Mouse (Mus musculus) bone marrow, adult 2 months (tissue): ENCODE data around the gene Dusp6. TPM values are rescaled to one million over a fixed set of nuclear protein-coding genes. Genes with fewer than 3 reads are reported as not detected.

Source experiments
- H3K27ac ChIP-seq: fragments of 200-500 bp; 2 replicates; pipeline ENCODE4 v1.5.1; 2012; ENCODE audit warnings: low read depth, mild to moderate bottlenecking, control low read depth, inconsistent platforms, low read length; ENCODE audit not compliant: control insufficient read depth, poor library complexity, insufficient read depth
- H3K4me1 ChIP-seq: fragments of 200-500 bp; 2 replicates; pipeline ENCODE4 v1.6.1; 2011; ENCODE audit warnings: low read length; ENCODE audit not compliant: control insufficient read depth, insufficient read depth
- H3K4me3 ChIP-seq: fragments of 200-500 bp; replicated peaks from 2 replicates; pipeline ENCODE3; 2011; ENCODE audit warnings: mild to moderate bottlenecking, low read depth, low read length, control low read depth; ENCODE audit not compliant: control insufficient read depth
- CTCF ChIP-seq: fragments of 200-500 bp; IDR thresholded peaks from 2 replicates; pipeline ENCODE4 v1.5.1; 2011; ENCODE audit warnings: low read length, control low read depth; ENCODE audit not compliant: control insufficient read depth, insufficient read depth
- POLR2A ChIP-seq: fragments of 200-500 bp; IDR thresholded peaks from 2 replicates; pipeline ENCODE4 v1.6.1; 2011; ENCODE audit warnings: low read depth, mild to moderate bottlenecking, control low read depth, low read length, borderline replicate concordance; ENCODE audit not compliant: control insufficient read depth
- WGBS: fragments of 180-500 bp; shearing (Covaris S2); methylation state at CpG from one replicate; pipeline ENCODE4 v1.1.7; 2018; 5-methylcytosine and 5-hydroxymethylcytosine counted together
- polyA plus RNA-seq: library from polyadenylated mRNA; stranded (reverse); fragments of >200 nt; gene quantifications from 2 replicates; pipeline ENCODE4 v1.2.4, GENCODE M21; 2011; ENCODE audit warnings: low replicate concordance; ENCODE audit not compliant: missing spikeins, insufficient read depth, insufficient read length

The Dusp6 gene
- polyA plus RNA-seq, 1 experiment: 43.1 TPM

DNA sequence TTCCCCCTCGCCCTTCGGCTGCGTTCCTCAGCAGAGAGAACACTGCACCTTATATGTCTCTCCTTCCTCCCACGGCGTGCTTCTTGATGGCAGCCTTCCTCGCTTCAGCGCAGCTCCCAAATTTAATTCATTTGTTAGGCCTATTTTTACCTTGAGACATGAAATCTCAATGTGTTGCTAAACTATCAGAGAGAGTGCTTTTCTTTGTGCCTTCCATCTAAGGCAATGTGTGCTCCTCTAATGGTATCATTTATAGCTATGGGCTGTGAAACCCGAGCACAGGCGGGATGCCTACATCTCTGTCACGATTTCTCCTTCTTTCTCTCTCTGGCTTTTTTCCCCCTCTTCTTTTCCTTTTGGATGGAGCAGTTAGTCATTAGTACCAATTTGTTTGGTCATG lies 47.2 kb downstream of the Dusp6 start:
- WGBS: 86% methylated on average over 10 of the region's 10 CpGs
- TF ChIP-seq CTCF (no peak), POLR2A (no peak)
- Histone ChIP-seq H3K27ac (no peak overlapping the region), H3K4me1 (no peaks in the 10 kb centered on the region), H3K4me3 (no peak overlapping the region)

- Histone ChIP-seq H3K27ac (no peak overlapping the region), H3K4me1 (no peaks in the 10 kb centered on the region), H3K4me3 (no peak overlapping the region)
- WGBS: 60% methylated on average over 1 of the region's 1 CpGs
- TF ChIP-seq CTCF: no peak
- no peak for TF ChIP-seq POLR2A
These were observed 48.9 kb downstream of the Dusp6 start for GRCm38 (mm10) chr10:99311956-99312355.

- Histone ChIP-seq H3K4me1 (no peaks in the 10 kb centered on the region), H3K27ac (no peak overlapping the region), H3K4me3 (no peak overlapping the region)
- TF ChIP-seq CTCF: no peak
- no peak for TF ChIP-seq POLR2A
- WGBS: 74% methylated on average over 7 of the region's 7 CpGs
These were observed 51.3 kb downstream of the Dusp6 start for GRCm38 (mm10) chr10:99314366-99314765.

DNA sequence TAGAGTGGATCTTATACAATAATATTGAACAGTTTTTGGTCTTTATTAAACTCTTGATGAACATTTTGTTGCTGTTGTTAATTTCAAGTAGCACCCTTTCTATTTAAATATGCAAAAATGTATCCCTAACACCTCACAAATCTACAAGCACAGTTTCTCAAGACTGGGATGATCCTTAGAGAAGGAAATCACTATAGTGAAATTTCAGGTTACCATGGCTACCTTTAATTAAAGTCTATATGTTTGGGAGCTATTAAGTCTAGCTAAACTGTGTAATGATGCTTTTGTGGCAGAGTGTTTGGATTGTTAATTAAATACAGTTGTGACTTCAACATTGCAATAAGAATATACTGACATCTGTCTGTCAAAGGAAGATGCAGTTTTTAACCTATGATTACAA lies 54.0 kb downstream of the Dusp6 start:
- Histone ChIP-seq H3K4me1 (no peaks in the 10 kb centered on the region), H3K4me3 (no peak overlapping the region), H3K27ac (no peak overlapping the region)
- TF ChIP-seq CTCF (no peak), POLR2A (no peak)

Other genes starting within 250 kb of the Dusp6 start
- gene Poc1b, start 156.2 kb upstream of the Dusp6 start, polyA plus RNA-seq: 1.9 and 2.0 TPM in 2 replicates
- gene Galnt4, start 155.1 kb upstream of the Dusp6 start, polyA plus RNA-seq: 2.6 and 6.3 TPM in 2 replicates
- not detected in 2 replicates for gene Phxr2, start 136.9 kb upstream of the Dusp6 start, polyA plus RNA-seq